Mouse (Mus musculus) heart, postnatal 0 days (tissue): Measurements from ENCODE around the gene Cd86.

Experiments
- CTCF ChIP-seq: IDR thresholded peaks from 2 replicates; pipeline ENCODE4 v1.5.1; 2016; ENCODE audit warnings: antibody characterized with exemption, control low read depth, low read depth
- EP300 ChIP-seq: IDR thresholded peaks from 2 replicates; pipeline ENCODE4 v1.6.1; 2016; ENCODE audit warnings: antibody characterized with exemption, low read depth

DNA sequence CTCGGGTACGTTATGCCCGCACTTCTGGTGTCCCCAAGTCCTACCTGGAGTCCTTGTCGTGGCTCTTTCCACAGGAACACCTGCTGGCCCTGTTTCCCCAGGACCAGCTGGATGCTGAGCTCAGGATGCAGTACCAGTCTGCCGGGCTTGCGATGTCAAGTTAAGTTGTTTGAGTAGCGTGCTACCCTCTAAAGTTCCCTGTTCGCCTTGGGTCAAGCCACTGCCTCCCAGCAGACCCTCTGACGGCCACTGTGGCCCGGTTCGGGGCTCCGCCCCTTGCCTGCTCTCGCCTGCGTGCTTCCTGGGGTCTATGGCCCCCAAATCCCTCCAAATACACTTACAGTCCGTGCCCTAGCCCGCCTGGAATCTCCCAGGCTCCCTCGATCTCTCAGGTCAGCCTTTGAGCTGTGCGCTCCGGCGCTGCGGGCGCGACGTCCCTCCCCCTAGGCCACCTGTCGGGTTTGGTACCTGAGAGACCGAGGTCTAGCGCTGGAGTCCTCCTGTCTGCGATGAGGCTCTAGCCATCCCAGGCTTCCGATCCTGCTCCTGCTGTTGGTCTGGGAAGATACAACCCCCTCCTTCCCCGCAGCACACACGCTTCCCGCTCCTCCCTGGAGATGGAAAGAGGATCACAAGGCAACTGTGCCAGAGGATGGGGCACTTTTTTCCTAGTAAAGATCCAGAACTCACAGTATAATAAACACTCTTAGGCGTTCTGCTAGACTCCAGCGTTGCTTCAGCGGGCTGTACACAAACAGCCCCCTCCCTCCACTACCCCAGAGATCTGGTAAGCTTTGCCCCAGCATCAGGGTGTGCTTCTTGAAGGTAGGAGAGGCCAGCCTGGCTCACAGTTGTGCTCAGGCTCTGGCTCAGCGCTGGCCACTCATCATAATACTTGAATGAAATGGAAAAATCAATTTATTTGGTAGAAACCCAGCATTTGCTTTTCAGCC lies 104.2 kb downstream of the Cd86 start, which contains the start of gene Casr:
- no peak for TF ChIP-seq EP300
- TF ChIP-seq CTCF, result no peak
